Mouse (Mus musculus): ENCODE results near the gene Catsperb.
"Not testable (repeated sequence)": the region's sequence is repeated elsewhere in the genome, so short reads cannot be mapped to it uniquely, and the experiment has no call there.

Gene Catsperb

DNA sequence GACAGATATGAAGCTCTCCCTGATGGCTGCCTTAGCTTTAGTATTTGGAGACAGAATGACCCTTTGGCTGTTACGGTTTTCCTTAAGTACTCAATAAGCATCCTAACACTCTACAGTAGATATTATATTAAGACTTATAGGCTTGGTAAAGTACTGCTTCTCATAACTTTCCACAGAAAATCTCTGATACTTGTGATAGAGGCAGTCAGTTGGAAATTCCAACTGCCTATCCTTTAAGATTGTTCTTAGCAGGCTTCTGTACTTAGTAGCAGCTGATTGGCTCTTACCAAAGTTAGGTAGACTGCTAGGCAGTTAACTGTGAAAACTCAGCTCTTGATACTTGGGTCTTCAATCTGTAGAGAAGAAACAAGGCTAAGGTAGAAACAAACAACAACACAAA is at the start of gene Catsperb:
Gene Catsperb, plus strand, starts transcription at position 301 of the 400 bp plus-strand sequence.
- DNase-seq (ENCODE audit: low read depth in 2 of 2, low spot score in 2 of 2), result not testable (repeated sequence)

DNA sequence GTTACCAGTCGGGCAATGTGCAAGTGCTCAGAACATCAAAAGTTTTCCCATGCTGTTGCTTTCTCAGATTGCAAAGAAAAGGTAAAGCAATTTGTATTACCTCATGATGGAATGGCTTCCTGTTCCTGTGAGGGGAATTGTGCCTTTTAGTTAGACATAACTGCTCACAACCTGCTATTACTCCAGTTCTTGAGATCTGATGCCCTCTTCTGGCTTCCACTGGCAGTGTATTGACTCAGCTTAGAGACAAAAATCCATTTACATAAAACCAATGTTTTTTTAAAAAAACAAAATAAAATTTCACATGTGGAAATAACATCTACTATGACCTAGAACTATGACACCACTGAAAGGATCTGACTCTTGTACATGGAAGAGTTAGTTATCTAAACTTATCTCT is 43.0 kb upstream of the Catsperb start:
- DNase-seq (ENCODE audit: low read depth in 2 of 2, low spot score in 2 of 2), result not testable (repeated sequence)

DNA sequence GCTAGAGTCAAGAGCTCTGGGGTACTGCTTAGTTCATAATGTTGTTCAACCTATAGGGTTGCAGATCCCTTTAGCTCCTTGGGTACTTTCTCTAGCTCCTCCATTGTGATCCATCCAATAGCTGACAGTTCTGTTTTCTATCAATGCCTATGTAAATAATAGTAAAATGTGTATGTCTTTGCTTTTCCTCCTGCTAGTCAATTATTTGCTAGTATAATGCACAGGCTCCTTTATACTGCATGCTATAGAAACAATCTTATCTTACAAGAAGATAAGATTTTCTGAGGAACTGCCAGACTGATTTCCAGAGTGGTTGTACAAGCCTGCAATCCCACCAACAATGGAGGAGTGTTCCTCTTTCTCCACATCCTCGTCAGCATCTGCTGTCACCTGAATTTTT is 23.0 kb upstream of the Catsperb start:
- not testable (repeated sequence) for DNase-seq (ENCODE audit: low read depth in 2 of 2, low spot score in 2 of 2)

DNA sequence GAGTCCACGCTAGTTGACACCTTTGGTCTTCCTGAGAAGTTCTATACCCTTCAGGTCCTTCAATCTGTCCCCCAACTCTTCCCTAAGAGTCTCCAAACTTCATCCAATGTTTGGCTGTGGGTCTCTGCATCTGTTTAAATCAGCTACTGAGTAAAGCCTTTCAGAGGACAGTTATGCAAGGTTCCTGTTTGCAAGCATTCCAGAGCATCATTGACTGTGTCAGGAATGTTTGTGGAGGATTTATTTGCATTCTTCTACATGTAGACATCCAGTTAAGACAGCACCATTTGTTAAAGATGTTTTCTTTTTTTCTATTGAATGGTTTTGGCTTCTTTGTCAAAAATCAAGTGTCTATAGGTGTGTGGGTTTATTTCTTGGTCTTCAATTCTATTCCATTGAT is 21.7 kb downstream of the Catsperb start:
- no peak for DNase-seq (ENCODE audit: low read depth in 2 of 2, low spot score in 2 of 2)

DNA sequence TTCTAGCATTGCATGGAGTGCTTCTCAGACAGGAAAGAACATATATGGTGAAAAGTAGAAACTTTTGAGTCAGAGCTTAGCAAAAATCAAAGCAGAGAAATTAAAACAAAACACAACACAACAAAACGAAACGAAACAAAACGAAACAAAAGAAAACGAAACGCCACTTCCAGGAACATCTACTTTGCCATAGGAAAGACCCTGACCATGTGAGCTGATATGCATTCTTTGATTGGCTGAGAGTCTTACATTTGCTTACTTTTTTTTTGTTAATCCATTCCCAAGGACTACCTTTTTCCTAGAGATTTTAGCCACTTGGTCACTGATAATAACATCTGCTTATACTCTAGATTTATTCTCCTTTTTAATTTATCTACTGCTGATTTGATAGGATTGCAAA is 57.6 kb downstream of the Catsperb start:
- no peak for DNase-seq (ENCODE audit: low read depth in 2 of 2, low spot score in 2 of 2)

DNA sequence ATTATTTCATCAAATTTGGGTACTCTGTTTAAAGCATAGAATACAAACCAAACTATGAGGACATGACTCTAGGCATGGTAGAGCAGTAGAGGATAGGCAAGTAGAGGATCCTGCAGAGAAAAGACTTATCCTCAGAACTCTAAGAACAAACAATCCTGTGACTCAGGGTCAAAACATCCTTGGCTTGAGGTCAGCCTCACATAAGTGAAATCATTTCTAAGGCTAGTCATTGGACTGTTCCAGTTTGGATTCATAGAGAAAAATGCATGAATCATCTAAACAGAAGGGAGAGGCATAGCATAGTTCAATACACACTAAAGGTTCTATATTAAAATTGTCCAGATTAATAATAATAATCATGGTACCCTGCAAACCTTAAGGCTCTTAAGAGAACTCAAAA is 79.1 kb downstream of the Catsperb start:
- no peak for DNase-seq (ENCODE audit: low read depth in 2 of 2, low spot score in 2 of 2)

DNA sequence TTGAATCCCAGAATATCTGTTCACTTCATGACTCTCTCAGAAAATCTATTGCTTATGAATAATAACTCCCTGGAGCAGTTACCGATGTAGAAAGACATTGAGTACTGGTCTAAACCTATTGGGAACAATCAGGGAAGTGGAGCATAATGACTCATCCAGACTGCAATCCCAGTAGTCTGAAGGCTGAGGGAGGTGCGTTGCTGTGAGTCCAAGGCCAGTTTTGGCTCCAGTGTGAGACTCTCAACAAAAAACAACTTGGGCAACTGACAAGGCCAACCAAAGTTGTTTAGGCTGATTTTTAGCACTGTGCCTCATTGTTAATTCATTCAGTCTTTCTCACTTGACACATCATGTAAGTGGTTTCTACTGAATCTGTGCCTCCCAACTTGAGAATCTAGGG is 106.9 kb downstream of the Catsperb start:
- DNase-seq (ENCODE audit: low read depth in 2 of 2, low spot score in 2 of 2), result not testable (repeated sequence)

DNA sequence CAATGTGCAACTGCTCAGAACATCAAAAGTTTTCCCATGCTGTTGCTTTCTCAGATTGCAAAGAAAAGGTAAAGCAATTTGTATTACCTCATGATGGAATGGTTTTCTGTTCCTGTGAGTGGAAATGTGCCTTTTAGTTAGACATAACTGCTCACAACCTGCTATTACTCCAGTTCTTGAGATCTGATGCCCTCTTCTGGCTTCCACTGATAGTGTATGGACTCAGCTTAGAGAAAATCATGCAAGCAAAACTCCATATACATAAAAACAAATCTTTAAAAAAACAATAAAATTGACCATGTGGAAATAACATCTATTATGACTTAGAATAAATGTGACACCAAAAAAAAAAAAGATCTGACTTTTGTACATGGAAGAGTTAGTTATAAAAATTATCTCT is 202.2 kb downstream of the Catsperb start:
- DNase-seq (ENCODE audit: low read depth in 2 of 2, low spot score in 2 of 2), result not testable (repeated sequence)

DNA sequence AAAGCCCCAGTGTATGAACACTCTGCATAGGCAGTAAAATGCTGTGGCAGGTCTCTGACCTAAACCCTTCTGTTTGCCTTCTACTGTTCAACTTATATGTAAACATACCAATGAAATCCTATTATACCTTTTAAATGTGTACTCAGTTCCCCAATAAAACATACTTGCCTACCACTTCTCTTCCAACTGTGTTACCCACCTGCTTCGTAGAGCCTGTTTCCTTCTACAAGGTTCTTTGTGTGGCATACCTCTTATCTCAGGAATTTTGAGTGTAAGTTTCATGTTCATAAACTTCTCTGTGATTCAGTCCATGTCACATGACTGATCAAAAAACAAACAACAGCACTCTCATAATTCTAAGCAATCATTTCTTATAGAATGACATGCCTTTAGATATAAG is 228.7 kb downstream of the Catsperb start:
- no peak for DNase-seq (ENCODE audit: low read depth in 2 of 2, low spot score in 2 of 2)

DNA sequence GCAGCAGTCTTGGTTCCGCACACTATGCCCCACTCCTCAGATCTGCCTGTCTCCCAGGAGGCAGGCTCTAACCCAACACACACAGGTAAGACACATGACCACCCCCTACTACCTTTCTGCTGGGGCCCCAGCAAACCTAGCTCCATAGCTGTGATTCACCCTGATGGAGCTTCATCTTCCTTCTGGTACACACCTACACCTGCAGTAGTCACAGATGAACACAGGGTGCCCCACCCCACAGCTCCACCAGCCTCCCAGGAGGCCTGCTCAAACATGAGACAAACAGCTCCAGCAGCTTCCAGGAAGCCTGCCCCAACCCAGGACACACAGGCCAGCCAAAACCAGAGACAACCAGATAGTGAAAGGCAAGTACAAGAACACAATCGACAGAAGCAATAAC is 263.0 kb downstream of the Catsperb start:
- DNase-seq (ENCODE audit: low read depth in 2 of 2, low spot score in 2 of 2), result no peak
